Mouse (Mus musculus): ENCODE measurements around the gene Fgfrl1. TPM values are rescaled to one million over a fixed set of nuclear protein-coding genes. Genes with fewer than 3 reads are reported as not detected.

The Fgfrl1 gene
- total RNA-seq, 1 experiment from 2014 or later, result 44.7 TPM

- DNase-seq, result no peak
These were observed 24.8 kb upstream of the Fgfrl1 start for GRCm38 (mm10) chr5:108667370-108667769.

GRCm38 (mm10) chr5:108668387-108668932 is 23.7 kb upstream of the Fgfrl1 start:
- DNase-seq, result no peak

GRCm38 (mm10) chr5:108668977-108669936 is 22.9 kb upstream of the Fgfrl1 start, which contains the start of gene Dgkq:
Gene Dgkq, minus strand, starts transcription at chr5:108669672.
- peak; percentile 92 for DNase-seq

- DNase-seq, result no peak
These were observed 22.2 kb upstream of the Fgfrl1 start for GRCm38 (mm10) chr5:108669986-108670385.

GRCm38 (mm10) chr5:108670785-108671184 is 21.4 kb upstream of the Fgfrl1 start:
- DNase-seq, result peak; percentile 76

GRCm38 (mm10) chr5:108671757-108672156 is 20.4 kb upstream of the Fgfrl1 start:
- DNase-seq, result no peak

GRCm38 (mm10) chr5:108674624-108675023 is 17.6 kb upstream of the Fgfrl1 start:
- no peak for DNase-seq

- no peak for DNase-seq
These were observed 16.8 kb upstream of the Fgfrl1 start, which contains the start of gene Slc26a1 for GRCm38 (mm10) chr5:108675251-108675816. Gene Slc26a1, minus strand, starts transcription at chr5:108675569.

GRCm38 (mm10) chr5:108676772-108677498 is 15.2 kb upstream of the Fgfrl1 start:
- DNase-seq, result no peak

GRCm38 (mm10) chr5:108677605-108678295 is 14.4 kb upstream of the Fgfrl1 start:
- peak; percentile 77 for DNase-seq

- DNase-seq, result no peak
These were observed 13.8 kb upstream of the Fgfrl1 start for GRCm38 (mm10) chr5:108678296-108678854.

GRCm38 (mm10) chr5:108679909-108680308 is 12.3 kb upstream of the Fgfrl1 start:
- no peak for DNase-seq

- DNase-seq, result peak; percentile 74
These were observed 11.3 kb upstream of the Fgfrl1 start for GRCm38 (mm10) chr5:108680871-108681270.

GRCm38 (mm10) chr5:108689091-108689490 is 3.1 kb upstream of the Fgfrl1 start:
- DNase-seq, result no peak

- no peak for DNase-seq
These were observed 1.0 kb upstream of the Fgfrl1 start for GRCm38 (mm10) chr5:108691152-108691551.

GRCm38 (mm10) chr5:108693872-108694288 is 1.7 kb downstream of the Fgfrl1 start:
- DNase-seq, result peak; percentile 95

- DNase-seq, result peak; percentile 76
These were observed 2.4 kb downstream of the Fgfrl1 start for GRCm38 (mm10) chr5:108694352-108695261.

GRCm38 (mm10) chr5:108695861-108696260 is 3.7 kb downstream of the Fgfrl1 start:
- DNase-seq, result peak; percentile 53

GRCm38 (mm10) chr5:108696542-108696941 is 4.4 kb downstream of the Fgfrl1 start:
- no peak for DNase-seq

- no peak for DNase-seq
These were observed 5.2 kb downstream of the Fgfrl1 start for GRCm38 (mm10) chr5:108697341-108697753.

Data from adrenal gland, postnatal 14 days (tissue).